Mouse (Mus musculus): ENCODE measurements at regions not wholly inside any gene's neighbourhood (a gene's known extent, or its start where the extent isn't known, plus 50 kb on each side); places are given as distances from the start of the nearest gene placed in this dataset.

GRCm38 (mm10) chr16:29730010-29730409 is 150.9 kb downstream of the Opa1 start:
- H3K4me1 ChIP-seq (ENCODE audit: insufficient read depth, low read length), result peaks cover 3% of the 10 kb centered on the region; the same call in 1 of the 2 replicates
- no peak overlapping the region for H3K9ac ChIP-seq (replicated peaks; ENCODE audit: low read length, poor library complexity, severe bottlenecking)
- no peaks in the 10 kb centered on the region for H3K36me3 ChIP-seq (ENCODE audit: insufficient read depth, low read length)
- H3K27me3 ChIP-seq (ENCODE audit: insufficient read depth, low read length), result peaks cover 75% of the 10 kb centered on the region
- WGBS, result 35% methylated on average over 5 of the region's 5 CpGs
- TF ChIP-seq CTCF (IDR thresholded peaks at IDR 0.05), result no peak
- H3K4me2 ChIP-seq (ENCODE audit: low read depth, low read length, poor library complexity, severe bottlenecking), result no peak overlapping the region
- no peak for ATAC-seq (ENCODE audit: low FRiP score)
- H3K4me3 ChIP-seq (ENCODE audit: low read depth, low read length), result no peak overlapping the region
- H3K9me3 ChIP-seq (ENCODE audit: low read length), result no peaks in the 10 kb centered on the region
- DNase-seq (ENCODE audit: low spot score), result no peak
- no peak overlapping the region for H3K27ac ChIP-seq (ENCODE audit: low read depth, low read length)

- Histone ChIP-seq H3K4me1 (ENCODE audit: insufficient read depth, low read length) (peaks cover 3% of the 10 kb centered on the region; the same call in 1 of the 2 replicates), H3K9ac (replicated peaks; ENCODE audit: low read length, poor library complexity, severe bottlenecking) (no peak overlapping the region), H3K27me3 (ENCODE audit: insufficient read depth, low read length) (peaks cover 59% of the 10 kb centered on the region), H3K27ac (ENCODE audit: low read depth, low read length) (no peak overlapping the region), H3K4me2 (ENCODE audit: low read depth, low read length, poor library complexity, severe bottlenecking) (no peak overlapping the region), H3K4me3 (ENCODE audit: low read depth, low read length) (no peak overlapping the region), H3K9me3 (ENCODE audit: low read length) (no peaks in the 10 kb centered on the region), H3K36me3 (ENCODE audit: insufficient read depth, low read length) (no peaks in the 10 kb centered on the region)
- ATAC-seq (ENCODE audit: low FRiP score) (no peak), DNase-seq (ENCODE audit: low spot score) (no peak)
- TF ChIP-seq CTCF (IDR thresholded peaks at IDR 0.05), result no peak
- 72% methylated on average over 1 of the region's 1 CpGs for WGBS
Measured at GRCm38 (mm10) chr16:29732889-29733288, 153.8 kb downstream of the Opa1 start.

GRCm38 (mm10) chr16:29733847-29734246 is 154.7 kb downstream of the Opa1 start:
- Histone ChIP-seq H3K36me3 (ENCODE audit: insufficient read depth, low read length) (no peaks in the 10 kb centered on the region), H3K27ac (ENCODE audit: low read depth, low read length) (no peak overlapping the region), H3K4me3 (ENCODE audit: low read depth, low read length) (no peak overlapping the region), H3K4me2 (ENCODE audit: low read depth, low read length, poor library complexity, severe bottlenecking) (no peak overlapping the region), H3K9ac (replicated peaks; ENCODE audit: low read length, poor library complexity, severe bottlenecking) (no peak overlapping the region), H3K4me1 (ENCODE audit: insufficient read depth, low read length) (peaks cover 3% of the 10 kb centered on the region; the same call in 1 of the 2 replicates), H3K9me3 (ENCODE audit: low read length) (no peaks in the 10 kb centered on the region), H3K27me3 (ENCODE audit: insufficient read depth, low read length) (peaks cover 51% of the 10 kb centered on the region)
- 79% methylated on average over 10 of the region's 10 CpGs for WGBS
- TF ChIP-seq CTCF (IDR thresholded peaks at IDR 0.05), result no peak
- no peak for DNase-seq (ENCODE audit: low spot score)
- ATAC-seq (ENCODE audit: low FRiP score), result no peak

- Histone ChIP-seq H3K27me3 (ENCODE audit: insufficient read depth, low read length) (peaks cover 51% of the 10 kb centered on the region), H3K9me3 (ENCODE audit: low read length) (no peaks in the 10 kb centered on the region), H3K9ac (replicated peaks; ENCODE audit: low read length, poor library complexity, severe bottlenecking) (no peak overlapping the region), H3K27ac (ENCODE audit: low read depth, low read length) (no peak overlapping the region), H3K4me1 (ENCODE audit: insufficient read depth, low read length) (peaks cover 3% of the 10 kb centered on the region; the same call in 1 of the 2 replicates), H3K4me2 (ENCODE audit: low read depth, low read length, poor library complexity, severe bottlenecking) (no peak overlapping the region), H3K4me3 (ENCODE audit: low read depth, low read length) (no peak overlapping the region), H3K36me3 (ENCODE audit: insufficient read depth, low read length) (no peaks in the 10 kb centered on the region)
- DNase-seq (ENCODE audit: low spot score) (peak; percentile 89), ATAC-seq (ENCODE audit: low FRiP score) (peak; percentile 74)
- WGBS, result 12% methylated on average over 1 of the region's 1 CpGs
- peak; percentile 83 for TF ChIP-seq CTCF (IDR thresholded peaks at IDR 0.05)
Measured at GRCm38 (mm10) chr16:29734324-29734723, 155.2 kb downstream of the Opa1 start.

- Histone ChIP-seq H3K4me1 (ENCODE audit: insufficient read depth, low read length) (peaks cover 3% of the 10 kb centered on the region; the same call in 1 of the 2 replicates), H3K27ac (ENCODE audit: low read depth, low read length) (no peak overlapping the region), H3K9ac (replicated peaks; ENCODE audit: low read length, poor library complexity, severe bottlenecking) (no peak overlapping the region), H3K27me3 (ENCODE audit: insufficient read depth, low read length) (peaks cover 48% of the 10 kb centered on the region), H3K4me3 (ENCODE audit: low read depth, low read length) (no peak overlapping the region), H3K9me3 (ENCODE audit: low read length) (no peaks in the 10 kb centered on the region), H3K4me2 (ENCODE audit: low read depth, low read length, poor library complexity, severe bottlenecking) (no peak overlapping the region), H3K36me3 (ENCODE audit: insufficient read depth, low read length) (no peaks in the 10 kb centered on the region)
- ATAC-seq (ENCODE audit: low FRiP score), result no peak
- WGBS, result 15% methylated on average over 12 of the region's 12 CpGs
- DNase-seq (ENCODE audit: low spot score), result peak; percentile 56
- TF ChIP-seq CTCF (IDR thresholded peaks at IDR 0.05), result no peak
Measured at GRCm38 (mm10) chr16:29734738-29735250, 155.7 kb downstream of the Opa1 start.

- H3K9me3 ChIP-seq (ENCODE audit: low read length), result no peaks in the 10 kb centered on the region
- H3K27me3 ChIP-seq (ENCODE audit: insufficient read depth, low read length), result peaks cover 41% of the 10 kb centered on the region
- DNase-seq (ENCODE audit: low spot score) (no peak), ATAC-seq (ENCODE audit: low FRiP score) (no peak)
- H3K4me2 ChIP-seq (ENCODE audit: low read depth, low read length, poor library complexity, severe bottlenecking), result no peak overlapping the region
- H3K4me3 ChIP-seq (ENCODE audit: low read depth, low read length), result no peak overlapping the region
- TF ChIP-seq CTCF (IDR thresholded peaks at IDR 0.05), result peak; percentile 26; the same call in 1 of the 2 replicates
- H3K36me3 ChIP-seq (ENCODE audit: insufficient read depth, low read length), result no peaks in the 10 kb centered on the region
- peaks cover 3% of the 10 kb centered on the region; the same call in 1 of the 2 replicates for H3K4me1 ChIP-seq (ENCODE audit: insufficient read depth, low read length)
- no peak overlapping the region for H3K9ac ChIP-seq (replicated peaks; ENCODE audit: low read length, poor library complexity, severe bottlenecking)
- no peak overlapping the region for H3K27ac ChIP-seq (ENCODE audit: low read depth, low read length)
- 30% methylated on average over 12 of the region's 12 CpGs for WGBS
Measured at GRCm38 (mm10) chr16:29735371-29736008, 156.4 kb downstream of the Opa1 start.

Measured in midbrain, postnatal 0 days (tissue).